ENCODE assay signal across 8 mouse cellular contexts in the genomic region with DNA sequence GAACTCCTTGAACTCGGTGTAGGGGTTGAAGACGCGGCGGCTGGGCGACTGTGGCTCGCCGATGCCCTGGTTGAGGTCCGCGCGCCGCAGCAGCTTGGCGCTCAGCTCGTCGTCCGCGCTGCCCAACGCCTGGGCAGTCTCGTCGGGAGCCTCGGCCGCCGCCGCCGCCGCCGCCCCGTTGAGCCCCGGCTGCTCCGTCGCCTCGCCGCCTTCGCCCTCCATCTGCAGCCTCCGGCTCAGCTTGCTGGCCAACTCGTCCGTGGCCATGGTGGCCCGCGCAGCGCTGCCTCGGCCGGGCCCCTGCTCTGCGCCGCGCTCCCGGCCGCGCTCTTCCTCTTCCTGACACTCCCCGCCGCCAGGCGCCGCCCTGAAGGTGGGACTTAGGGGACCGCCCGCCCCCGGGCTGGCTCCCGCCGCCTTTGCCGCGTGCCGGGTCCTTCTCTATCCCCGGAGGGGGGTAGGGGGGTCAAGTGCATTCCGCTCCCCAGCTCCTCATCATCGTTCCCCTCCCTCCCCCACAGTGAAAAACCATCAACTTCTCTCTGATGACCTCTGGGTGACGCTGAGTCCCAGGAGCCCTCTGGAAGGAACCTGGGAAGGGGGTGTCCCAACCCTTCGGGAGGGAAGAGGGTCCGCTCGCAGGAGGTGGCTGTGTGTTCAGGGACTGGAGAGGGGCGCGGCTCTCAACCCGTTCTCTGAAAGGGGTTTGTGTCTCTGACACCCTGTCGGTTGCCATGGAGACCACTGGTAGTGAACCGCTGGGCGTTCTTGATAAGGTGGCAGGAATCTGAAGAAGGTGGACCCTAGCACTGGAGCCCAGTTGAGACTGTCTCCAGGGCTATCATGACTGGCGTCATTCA. TPM values are rescaled to one million over a fixed set of nuclear protein-coding genes. Genes with fewer than 3 reads are reported as not detected.
DNase-seq lines count a peak whose midpoint lies in the region; ATAC-seq and TF ChIP-seq lines count a peak whose summit lies in the region.

A gene (minus strand): TSS at position 320 of the 860 bp plus-strand sequence.

- no peaks in the 10 kb centered on the region for H3K27me3 ChIP-seq in forebrain, postnatal 0 days (ENCODE audit: insufficient read depth, low read length)

- WGBS in forebrain, postnatal 0 days, result 3% methylated on average over 70 of the region's 73 CpGs

- DNase-seq in MN1 (ENCODE audit: low spot score), result peak; percentile 74
- DNase-seq in cerebellum, adult 18-20 months, result peak; percentile 82
- DNase-seq in forebrain, postnatal 0 days, result peak; percentile 85
- peak; percentile 87 for DNase-seq in heart, postnatal 4 days
- peak; percentile 83 for DNase-seq in layer of hippocampus, adult 9-11 months
- peak; percentile 84 for DNase-seq in lung, postnatal 14 days
- DNase-seq in retina, embryonic 14.5 days (ENCODE audit: low spot score), result peak; percentile 77
- DNase-seq in urinary bladder, adult 2 months (ENCODE audit: low spot score), result peak; percentile 74

- H3K27ac ChIP-seq in forebrain, postnatal 0 days (ENCODE audit: low read depth, low read length), result peak within 1 kb of the TSS; percentile 64

- H3K4me2 ChIP-seq in forebrain, postnatal 0 days (ENCODE audit: low read depth), result peak within 1 kb of the TSS; percentile 91

- H3K4me3 ChIP-seq in forebrain, postnatal 0 days (ENCODE audit: low read depth, low read length), result peak within 1 kb of the TSS; percentile 76

- peak within 1 kb of the TSS; percentile 79 for H3K9ac ChIP-seq in forebrain, postnatal 0 days

- ATAC-seq in forebrain, postnatal 0 days, result peak; percentile 90

- H3K9me3 ChIP-seq in forebrain, postnatal 0 days (ENCODE audit: low read length), result no peaks in the 10 kb centered on the region

- H3K4me1 ChIP-seq in forebrain, postnatal 0 days (ENCODE audit: insufficient read depth), result peaks cover 29% of the 10 kb centered on the region

- H3K36me3 ChIP-seq in forebrain, postnatal 0 days (ENCODE audit: insufficient read depth), result no peaks in the 10 kb centered on the region

- TF ChIP-seq CTCF in forebrain, postnatal 0 days (IDR thresholded peaks at IDR 0.05; ENCODE audit: low read depth), result peak; percentile 44

RNA-seq across cellular contexts. Expression of the gene that starts here (rescaled TPM):
- total RNA-seq in forebrain, postnatal 0 days (2014; rRNA removed), result 24.2 and 30.7 TPM in 2 replicates
- polyA plus RNA-seq in forebrain, postnatal 0 days (2015; fragmentation: Nextera tagmentation; extraction: Ambion mirVana), result 49.7 and 52.2 TPM in 2 replicates
- 10 to 100 TPM; 46.5 to 50.5 TPM for total RNA-seq in heart, postnatal 4 days (2021)
- 79.2 and 95.6 TPM in 2 replicates for polyA plus RNA-seq in urinary bladder, adult 2 months (2012; rRNA removed)

Comparison
In these comparisons a context has a peak if more than half of its experiments do, and no peak if none do; other contexts are left out.
1. Peak in every context shown above with its lines: DNase-seq, ATAC-seq, H3K4me3 ChIP-seq and H3K27ac ChIP-seq.